Mouse (Mus musculus) liver, embryonic 14.5 days (tissue): Measurements from ENCODE around the gene Gm6034. TPM values are rescaled to one million over a fixed set of nuclear protein-coding genes. Genes with fewer than 3 reads are reported as not detected.
"Not testable (repeated sequence)": the region's sequence is repeated elsewhere in the genome, so short reads cannot be mapped to it uniquely, and the experiment has no call there.

ENCODE experiments used
- ATAC-seq: fragments of 200-750 bp; cut with Nextera tagmentation; 2 replicates; pipeline ENCODE4 v1.8.0; 2017; ENCODE audit warnings: moderate number of reproducible peaks, mild to moderate bottlenecking, moderate library complexity; ENCODE audit not compliant: insufficient read depth
- DNase-seq, 3 experiments: peaks; one replicate each; pipeline ENCODE4 v3.0.0-alpha.2; 2012 to 2013; ENCODE audit warnings: low read depth in 3 of 3, low spot score in 3 of 3
- H3K27ac ChIP-seq: fragments of 300-500 bp; sonication (generic); 2 replicates; pipeline ENCODE4 v1.5.1; 2014; ENCODE audit warnings: moderate library complexity, mild to moderate bottlenecking, control low read depth, inconsistent platforms
- H3K27me3 ChIP-seq: fragments of 300-500 bp; sonication (generic); 2 replicates; pipeline ENCODE4 v1.6.1; 2014; ENCODE audit warnings: mild to moderate bottlenecking, low read length, moderate library complexity; ENCODE audit not compliant: control insufficient read depth, insufficient read depth
- H3K36me3 ChIP-seq: fragments of 300-500 bp; sonication (generic); replicated peaks from 2 replicates; pipeline ENCODE4 v1.6.1; 2014; ENCODE audit warnings: low read depth; ENCODE audit not compliant: control insufficient read depth, insufficient read depth
- H3K4me1 ChIP-seq, 2 experiments: fragments of 200-500 bp in 1 of 2; fragments of 300-500 bp in 1 of 2; sonication (generic) in 1 of 2; replicated peaks; 2 replicates each; pipeline ENCODE4 v1.6.1; 2012 to 2014; ENCODE audit warnings: antibody characterized with exemption in 1 of 2, inconsistent platforms in 1 of 2, low read length in 1 of 2; ENCODE audit not compliant: control insufficient read depth in 2 of 2, insufficient read depth in 2 of 2
- H3K4me2 ChIP-seq: fragments of 300-500 bp; sonication (generic); 2 replicates; pipeline ENCODE4 v1.6.1; 2014; ENCODE audit warnings: low read depth, mild to moderate bottlenecking, control low read depth, moderate library complexity
- H3K4me3 ChIP-seq, 2 experiments: fragments of 200-500 bp in 1 of 2; fragments of 300-500 bp in 1 of 2; sonication (generic) in 1 of 2; 2 replicates each; pipeline ENCODE4 v1.5.1; 2012 to 2014; ENCODE audit warnings: low read depth in 2 of 2, low read length in 2 of 2, mild to moderate bottlenecking in 2 of 2, control low read depth in 1 of 2, inconsistent platforms in 1 of 2, moderate library complexity in 1 of 2; ENCODE audit not compliant: insufficient read depth in 1 of 2
- H3K9ac ChIP-seq: fragments of 300-500 bp; sonication (generic); replicated peaks from 2 replicates; pipeline ENCODE4 v1.6.1; 2014; ENCODE audit warnings: mild to moderate bottlenecking, control low read depth, moderate library complexity
- H3K9me3 ChIP-seq: fragments of 300-500 bp; sonication (generic); 2 replicates; pipeline ENCODE4 v1.6.1; 2016; ENCODE audit warnings: low read length, mixed read lengths; ENCODE audit not compliant: control insufficient read depth
- CTCF ChIP-seq: IDR thresholded peaks from 2 replicates; pipeline ENCODE4 v1.5.1; 2016; ENCODE audit warnings: antibody characterized with exemption, low read depth, control low read depth
- EP300 ChIP-seq: IDR thresholded peaks from 2 replicates; pipeline ENCODE4 v1.6.1; 2016; ENCODE audit warnings: antibody characterized with exemption, low read depth
- WGBS: fragments of 180-500 bp; shearing (Covaris S2); extraction: QIAGEN DNeasy Blood & Tissue Kit; methylation state at CpG from one replicate; pipeline ENCODE4 v1.1.7; 2014; ENCODE audit not compliant: insufficient replicate concordance; 5-methylcytosine and 5-hydroxymethylcytosine counted together
- polyA plus RNA-seq, 2 experiments: library from polyadenylated mRNA; depleted of rRNA in 1 of 2; stranded (reverse) in 1 of 2; unstranded in 1 of 2; fragments of >200 nt; fragmentation: Nextera tagmentation in 1 of 2; extraction: Ambion mirVana in 1 of 2; gene quantifications; 2 replicates each; pipeline versions ENCODE4 v1.2.1 to v1.2.3; 2012 to 2014

The Gm6034 gene
- polyA plus RNA-seq, 2 experiments, result not detected

GRCm38 (mm10) chr17:36027663-36028062, 15.1 kb upstream of the Gm6034 start:
- no peak overlapping the region for H3K9ac ChIP-seq
- no peak overlapping the region for H3K4me2 ChIP-seq
- H3K4me1 ChIP-seq, result peaks cover 12 to 31% of the 10 kb centered on the region in 2 experiments
- ATAC-seq, result no peak
- no peak overlapping the region for H3K27ac ChIP-seq
- 80% methylated on average over 4 of the region's 4 CpGs for WGBS
- H3K27me3 ChIP-seq, result no peaks in the 10 kb centered on the region
- DNase-seq, result no peak
- no peaks in the 10 kb centered on the region for H3K36me3 ChIP-seq
- TF ChIP-seq EP300 (no peak), CTCF (no peak)
- no peaks in the 10 kb centered on the region for H3K9me3 ChIP-seq
- H3K4me3 ChIP-seq, result no peak overlapping the region

GRCm38 (mm10) chr17:36028879-36029619, 13.7 kb upstream of the Gm6034 start:
- Histone ChIP-seq H3K4me2 (no peak overlapping the region), H3K9ac (no peak overlapping the region), H3K27me3 (no peaks in the 10 kb centered on the region), H3K36me3 (no peaks in the 10 kb centered on the region), H3K27ac (no peak overlapping the region), H3K4me1 (peaks cover 2 to 18% of the 10 kb centered on the region in 2 experiments), H3K9me3 (no peaks in the 10 kb centered on the region), H3K4me3 (no peak overlapping the region)
- TF ChIP-seq EP300, result no peak
- TF ChIP-seq CTCF, result no peak
- DNase-seq, result no peak
- no peak for ATAC-seq
- WGBS, result 71% methylated on average over 7 of the region's 7 CpGs

GRCm38 (mm10) chr17:36030046-36030702, 12.6 kb upstream of the Gm6034 start:
- not testable (repeated sequence) for H3K27ac ChIP-seq, H3K4me2 ChIP-seq, H3K27me3 ChIP-seq, H3K9me3 ChIP-seq, H3K9ac ChIP-seq, H3K36me3 ChIP-seq, H3K4me3 ChIP-seq
- peak; percentile 18; the same call in 1 of the 2 replicates for TF ChIP-seq EP300
- 52% methylated on average over 2 of the region's 4 CpGs for WGBS
- ATAC-seq, result peak; percentile 40; the same call in 1 of the 2 replicates
- peaks cover 0 to 16% of the 10 kb centered on the region in 2 experiments; a peak in 3 of 4 replicates for H3K4me1 ChIP-seq
- DNase-seq, result peak; percentile 54 to 62 (median 57)

- peak overlapping the region; percentile 83 for H3K4me2 ChIP-seq
- DNase-seq, H3K27ac ChIP-seq, H3K9me3 ChIP-seq, ATAC-seq, H3K27me3 ChIP-seq, H3K36me3 ChIP-seq: not testable (repeated sequence)
- 59% methylated on average over 8 of the region's 8 CpGs for WGBS
- H3K9ac ChIP-seq, result 0 out of 2 replicates have a peak overlapping the region, but pooled peaks have one; percentile 2
- peak overlapping the region; percentile 70 to 74; a peak in 3 of 4 replicates for H3K4me3 ChIP-seq
- H3K4me1 ChIP-seq, result peaks cover 0 to 16% of the 10 kb centered on the region in 2 experiments; a peak in 3 of 4 replicates
Observed at GRCm38 (mm10) chr17:36030703-36031582, 11.8 kb upstream of the Gm6034 start.
